1 mouse cellular context compared by ENCODE assay signal in genomic region chr3:52340336-52341034, GRCm38 (mm10).
A peak's percentile ranks its signal among the peaks of the same experiment; 100 is the strongest.
TF ChIP-seq lines count a peak whose summit lies in the region.

No protein-coding gene starts in this region.

TF ChIP-seq in CH12.LX, 34 proteins besides CTCF, POLR2A, EP300 and RAD21 (continued from another document):
- TF ChIP-seq ZNF384 (IDR thresholded peaks at IDR 0.05; ENCODE audit: low read depth, low read length) (no peak), MAZ (IDR thresholded peaks at IDR 0.05; ENCODE audit: low read depth, low read length) (no peak), IRF4 (IDR thresholded peaks at IDR 0.05; ENCODE audit: low read depth, low read length) (peak; percentile 91), USF2 (conservative IDR thresholded peaks at IDR 0.05; ENCODE audit: low read depth, low read length) (no peak), SMC3 (IDR thresholded peaks at IDR 0.05; ENCODE audit: low read depth, low read length) (no peak), MXI1 (IDR thresholded peaks at IDR 0.05; ENCODE audit: low read depth, low read length) (no peak), ZKSCAN1 (IDR thresholded peaks at IDR 0.05; ENCODE audit: borderline replicate concordance, low read depth, low read length) (no peak), ETS1 (conservative IDR thresholded peaks at IDR 0.05; ENCODE audit: low read depth, low read length) (peak; percentile 33), NRF1 (IDR thresholded peaks at IDR 0.05; ENCODE audit: low read depth, low read length) (no peak), ELF1 (IDR thresholded peaks at IDR 0.05; ENCODE audit: low read depth, low read length) (no peak), E2F4 (IDR thresholded peaks at IDR 0.05; ENCODE audit: insufficient replicate concordance, low read depth, low read length) (no peak), USF1 (IDR thresholded peaks at IDR 0.05; ENCODE audit: low read depth, low read length) (no peak)
